In the genomic region with DNA sequence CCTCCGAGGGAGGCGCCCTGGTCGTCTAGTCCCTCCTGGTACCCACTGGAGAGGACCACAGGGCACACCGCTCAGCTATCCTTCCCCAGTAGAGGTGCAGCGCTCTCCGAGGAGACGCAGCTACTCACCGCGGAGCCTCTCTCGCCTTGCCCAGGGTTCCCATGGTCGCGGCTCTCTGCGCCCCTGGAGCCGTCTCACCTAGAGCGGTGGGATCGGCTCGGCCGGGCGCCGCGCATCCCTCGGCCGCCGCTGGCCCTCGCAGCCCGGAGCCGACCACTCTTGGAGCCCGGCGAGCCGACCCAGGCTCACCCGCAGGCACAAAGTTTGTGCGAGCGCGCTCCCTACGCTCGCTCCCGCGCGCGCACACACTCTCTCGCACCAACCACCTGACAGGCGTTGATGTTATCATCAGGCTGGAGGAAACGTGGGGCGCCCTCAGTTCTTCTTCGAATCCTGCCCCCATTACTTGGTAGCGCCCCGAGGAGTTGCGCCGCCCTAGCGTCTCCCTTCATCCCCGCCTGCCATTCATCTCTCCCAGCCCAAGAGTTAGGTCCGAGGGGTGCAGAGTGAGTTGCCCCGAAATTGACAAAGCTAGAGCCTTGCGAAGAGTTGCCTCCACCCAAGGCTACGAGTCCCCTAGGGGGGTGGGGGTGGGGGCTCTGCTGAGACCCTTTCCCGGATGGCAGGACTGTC, we compare ENCODE assay signal across 8 mouse cellular contexts. TPM values are rescaled to one million over a fixed set of nuclear protein-coding genes. Genes with fewer than 3 reads are reported as not detected.
A peak's percentile ranks its signal among the peaks of the same experiment; 100 is the strongest.
DNase-seq lines count a peak whose midpoint lies in the region; ATAC-seq and TF ChIP-seq lines count a peak whose summit lies in the region.

TSS of gene Rasgrp1 (minus strand) at position 455 of the 693 bp plus-strand sequence.

- DNase-seq in B cell, adult 2 months = peak; percentile 83 to 86
- DNase-seq in T-cell, adult 2 months (ENCODE audit: low spot score) = peak; percentile 86
- peak; percentile 28 for DNase-seq in hindbrain, embryonic 14.5 days (ENCODE audit: low spot score)
- peak; percentile 70 to 73 for DNase-seq in left cerebral cortex, adult 2 months (ENCODE audit: extremely low spot score in 1 of 2, low spot score in 2 of 2)
- peak; percentile 54 for DNase-seq in lung, postnatal 25 days (ENCODE audit: low spot score)
- DNase-seq in right cerebral cortex, adult 18-20 months = peak; percentile 81
- peak; percentile 91 for DNase-seq in thymus, postnatal 4 days

- no peak; the same call in none of the 2 replicates for TF ChIP-seq CTCF in left cerebral cortex, adult 2 months (IDR thresholded peaks at IDR 0.05)

- H3K4me3 ChIP-seq in forebrain, embryonic 16.5 days (replicated peaks; ENCODE audit: low read length) = peak within 1 kb of the TSS; percentile 64
- peak within 1 kb of the TSS; percentile 50 for H3K4me3 ChIP-seq in hindbrain, embryonic 14.5 days (replicated peaks; ENCODE audit: low read length)
- peak within 1 kb of the TSS; percentile 77 for H3K4me3 ChIP-seq in left cerebral cortex, adult 2 months

- H3K27ac ChIP-seq in forebrain, embryonic 16.5 days (ENCODE audit: low read length) = no peak within 1 kb of the TSS
- H3K27ac ChIP-seq in hindbrain, embryonic 14.5 days = no peak within 1 kb of the TSS
- H3K27ac ChIP-seq in left cerebral cortex, adult 2 months = peak within 1 kb of the TSS; percentile 94

- peak; percentile 73 for ATAC-seq in forebrain, embryonic 16.5 days
- ATAC-seq in hindbrain, embryonic 14.5 days (ENCODE audit: low FRiP score) = peak; percentile 58; the same call in 1 of the 2 replicates

- intact Hi-C loops in left cerebral cortex, adult 2 months (cut with DNase I) = loop anchor here (1.0 to 2.0 kb wide), 3 partner anchors 38 to 96 kb away; no protein-coding TSS in a partner anchor

- no peaks in the 10 kb centered on the region for H3K36me3 ChIP-seq in forebrain, embryonic 16.5 days (ENCODE audit: control insufficient read depth, insufficient read depth)
- no peaks in the 10 kb centered on the region for H3K36me3 ChIP-seq in hindbrain, embryonic 14.5 days (replicated peaks; ENCODE audit: control insufficient read depth, insufficient read depth)

- no peaks in the 10 kb centered on the region; the same call in 1 of the 2 replicates for H3K27me3 ChIP-seq in forebrain, embryonic 16.5 days (replicated peaks; ENCODE audit: control insufficient read depth, insufficient read depth, low read length)
- H3K27me3 ChIP-seq in hindbrain, embryonic 14.5 days (ENCODE audit: control insufficient read depth, insufficient read depth, low read length) = peaks cover 22% of the 10 kb centered on the region

- peak within 1 kb of the TSS; percentile 53 for H3K9ac ChIP-seq in forebrain, embryonic 16.5 days (replicated peaks; ENCODE audit: low read depth, low read length)
- peak within 1 kb of the TSS; percentile 39; the same call in 1 of the 2 replicates for H3K9ac ChIP-seq in hindbrain, embryonic 14.5 days

- H3K4me2 ChIP-seq in forebrain, embryonic 16.5 days (ENCODE audit: low read length) = peak within 1 kb of the TSS; percentile 98
- peak within 1 kb of the TSS; percentile 90 for H3K4me2 ChIP-seq in hindbrain, embryonic 14.5 days (replicated peaks)

- no peaks in the 10 kb centered on the region for H3K9me3 ChIP-seq in forebrain, embryonic 16.5 days (ENCODE audit: control insufficient read depth, low read length)
- no peaks in the 10 kb centered on the region for H3K9me3 ChIP-seq in hindbrain, embryonic 14.5 days (ENCODE audit: control insufficient read depth, low read length)

- peaks cover 14% of the 10 kb centered on the region for H3K4me1 ChIP-seq in forebrain, embryonic 16.5 days (replicated peaks; ENCODE audit: control insufficient read depth, insufficient read depth, low read length)
- peaks cover 5% of the 10 kb centered on the region; the same call in 1 of the 2 replicates for H3K4me1 ChIP-seq in hindbrain, embryonic 14.5 days (replicated peaks; ENCODE audit: control insufficient read depth, insufficient read depth, low read length)

- WGBS in forebrain, embryonic 16.5 days = 1% methylated on average over 56 of the region's 56 CpGs
- WGBS in hindbrain, embryonic 14.5 days = 2% methylated on average over 56 of the region's 56 CpGs

RNA-seq across cellular contexts. Expression of gene Rasgrp1, which starts in this region (rescaled TPM):
- 4.6 and 8.8 TPM in 2 replicates for polyA plus RNA-seq in forebrain, embryonic 16.5 days (2015; fragmentation: Nextera tagmentation; extraction: Ambion mirVana)
- polyA plus RNA-seq in hindbrain, embryonic 14.5 days (2014; fragmentation: Nextera tagmentation; extraction: Ambion mirVana) = 2.3 and 2.6 TPM in 2 replicates
- 100 to 1,000 TPM; 311 to 322 TPM for total RNA-seq in left cerebral cortex, adult 2 months (2021)

Comparison
In these comparisons a context has a peak if more than half of its experiments do, and no peak if none do; other contexts are left out.
1. DNase-seq: peak in every context shown above with its lines; median percentile 91 in thymus, postnatal 4 days; 86 in T-cell, adult 2 months; 84 in B cell, adult 2 months; 81 in right cerebral cortex, adult 18-20 months; 72 in left cerebral cortex, adult 2 months; 54 in lung, postnatal 25 days; 28 in hindbrain, embryonic 14.5 days.